8 mouse cellular contexts compared by ENCODE assay signal in the genomic region with DNA sequence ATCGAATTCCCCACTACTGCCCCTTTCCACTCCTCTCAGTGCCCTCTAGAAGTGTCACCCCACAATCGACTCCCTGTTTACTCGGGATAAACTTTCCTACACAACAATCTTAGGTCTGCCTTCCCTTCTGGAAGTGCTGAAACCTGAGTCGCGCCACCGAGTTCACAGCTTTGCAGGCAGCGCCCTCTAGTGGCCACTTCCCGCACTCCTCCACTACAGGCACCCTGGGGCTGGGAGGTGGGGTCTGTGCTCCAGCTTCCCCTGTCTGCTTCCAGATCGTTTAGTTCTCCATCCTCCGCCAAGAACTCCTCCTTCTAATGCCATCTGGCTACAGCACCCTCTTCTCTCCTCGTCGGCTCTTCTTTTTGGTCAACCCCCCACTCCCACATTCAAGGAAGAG. TPM values are rescaled to one million over a fixed set of nuclear protein-coding genes. Genes with fewer than 3 reads are reported as not detected.
DNase-seq lines count a peak whose midpoint lies in the region; ATAC-seq and TF ChIP-seq lines count a peak whose summit lies in the region.

No protein-coding gene starts in this region.

- whole genome bisulfite sequencing in forebrain, embryonic 16.5 days = 10% methylated on average over 12 of the region's 12 CpGs
- 13% methylated on average over 12 of the region's 12 CpGs for WGBS in lung, embryonic 15.5 days
- 2% methylated on average over 12 of the region's 12 CpGs for WGBS in thymus, adult 2 months

- in situ Hi-C loops in ES-E14 (cut with MboI; ENCODE audit: low sequenced_read_pairs in 2 of 2, unreplicated experiment in 2 of 2) = loop anchor here (5.0 to 25.0 kb wide), 3 partner anchors 234 to 497 kb away; no protein-coding TSS in a partner anchor

- no peaks in the 10 kb centered on the region for H3K4me1 ChIP-seq in ES-E14 (ENCODE audit: control insufficient read depth in 2 of 2, insufficient read depth in 2 of 2, low read length in 2 of 2, poor library complexity in 1 of 2)
- H3K4me1 ChIP-seq in forebrain, embryonic 16.5 days (replicated peaks; ENCODE audit: control insufficient read depth, insufficient read depth, low read length) = no peaks in the 10 kb centered on the region; the same call in 1 of the 2 replicates
- H3K4me1 ChIP-seq in lung, embryonic 15.5 days = peaks cover 4% of the 10 kb centered on the region; the same call in 1 of the 2 replicates
- H3K4me1 ChIP-seq in thymus, adult 2 months (replicated peaks; ENCODE audit: control insufficient read depth, insufficient read depth, low read length) = no peaks in the 10 kb centered on the region

- peak; percentile 75; the same call in 1 of the 2 replicates for TF ChIP-seq CTCF in thymus, adult 2 months (IDR thresholded peaks at IDR 0.05; ENCODE audit: borderline replicate concordance, control insufficient read depth, extremely low read depth, insufficient read depth, low read length, poor library complexity)

- peak overlapping the region; percentile 29 for H3K4me2 ChIP-seq in forebrain, embryonic 16.5 days (ENCODE audit: low read length)
- peak overlapping the region; percentile 47 for H3K4me2 ChIP-seq in lung, embryonic 15.5 days

- no peak overlapping the region for H3K27ac ChIP-seq in ES-E14 (ENCODE audit: insufficient read depth, low read depth, low read length, poor library complexity, severe bottlenecking)
- no peak overlapping the region for H3K27ac ChIP-seq in forebrain, embryonic 16.5 days (ENCODE audit: low read length)
- H3K27ac ChIP-seq in lung, embryonic 15.5 days = no peak overlapping the region
- no peak overlapping the region for H3K27ac ChIP-seq in thymus, adult 2 months (ENCODE audit: control insufficient read depth, insufficient read depth, low read length)

- no peaks in the 10 kb centered on the region for H3K36me3 ChIP-seq in ES-E14 (ENCODE audit: control insufficient read depth, insufficient read depth, low read length, poor library complexity, severe bottlenecking)
- H3K36me3 ChIP-seq in forebrain, embryonic 16.5 days (ENCODE audit: control insufficient read depth, insufficient read depth) = no peaks in the 10 kb centered on the region
- H3K36me3 ChIP-seq in lung, embryonic 15.5 days = no peaks in the 10 kb centered on the region
- H3K36me3 ChIP-seq in thymus, adult 2 months (ENCODE audit: control insufficient read depth, insufficient read depth, low read length) = no peaks in the 10 kb centered on the region

- no peaks in the 10 kb centered on the region for H3K27me3 ChIP-seq in forebrain, embryonic 16.5 days (replicated peaks; ENCODE audit: control insufficient read depth, insufficient read depth, low read length)
- peaks cover 4% of the 10 kb centered on the region; the same call in 1 of the 2 replicates for H3K27me3 ChIP-seq in lung, embryonic 15.5 days
- no peaks in the 10 kb centered on the region for H3K27me3 ChIP-seq in thymus, adult 2 months (ENCODE audit: control insufficient read depth, insufficient read depth, low read length)

- no peak for TF ChIP-seq POLR2A in thymus, adult 2 months (IDR thresholded peaks at IDR 0.05; ENCODE audit: control insufficient read depth, extremely low read depth, insufficient read depth, low read length, poor library complexity)

- H3K4me3 ChIP-seq in ES-E14 (ENCODE audit: insufficient read depth in 1 of 2, low read depth in 1 of 2, low read length in 2 of 2, poor library complexity in 1 of 2, severe bottlenecking in 1 of 2) = no peak overlapping the region; a peak in 1 of 4 replicates
- H3K4me3 ChIP-seq in forebrain, embryonic 16.5 days (replicated peaks; ENCODE audit: low read length) = no peak overlapping the region
- peak overlapping the region; percentile 19; the same call in 1 of the 2 replicates for H3K4me3 ChIP-seq in lung, embryonic 15.5 days
- no peak overlapping the region for H3K4me3 ChIP-seq in thymus, adult 2 months (ENCODE audit: control insufficient read depth, insufficient read depth, low read length)

- DNase-seq in ES-E14 (ENCODE audit: low read depth, low spot score) = peak; percentile 51
- DNase-seq in cerebellum, adult 11-12 months = peak; percentile 31
- peak; percentile 86 for DNase-seq in heart, postnatal 4 days
- peak; percentile 25 to 59 for DNase-seq in layer of hippocampus, adult 8-10 months (ENCODE audit: low spot score in 2 of 2)
- peak; percentile 19 for DNase-seq in ovary, adult 18-20 months (ENCODE audit: low spot score)
- DNase-seq in thymus, adult 2 months = peak; percentile 67

- no peaks in the 10 kb centered on the region for H3K9me3 ChIP-seq in ES-E14 (ENCODE audit: control insufficient read depth, insufficient read depth, low read depth, low read length)
- no peaks in the 10 kb centered on the region for H3K9me3 ChIP-seq in forebrain, embryonic 16.5 days (ENCODE audit: control insufficient read depth, low read length)
- H3K9me3 ChIP-seq in lung, embryonic 15.5 days = no peaks in the 10 kb centered on the region

- ATAC-seq in forebrain, embryonic 16.5 days = peak; percentile 86
- no peak for ATAC-seq in lung, embryonic 15.5 days (ENCODE audit: borderline replicate concordance, extremely low read depth, low FRiP score, low TSS enrichment)

- no peak overlapping the region for H3K9ac ChIP-seq in ES-E14 (ENCODE audit: insufficient read depth, low read depth, low read length, poor library complexity, severe bottlenecking)
- H3K9ac ChIP-seq in forebrain, embryonic 16.5 days (replicated peaks; ENCODE audit: low read depth, low read length) = no peak overlapping the region
- H3K9ac ChIP-seq in lung, embryonic 15.5 days = no peak overlapping the region

TF ChIP-seq in ES-E14, 5 proteins besides CTCF, POLR2A, EP300 and RAD21:
- peak; percentile 57; the same call in 1 of the 2 replicates for TF ChIP-seq ZC3H11A (IDR thresholded peaks at IDR 0.05; ENCODE audit: borderline replicate concordance, low read depth, low read length)
- TF ChIP-seq CHD2 (IDR thresholded peaks at IDR 0.05; ENCODE audit: low read depth, low read length) = no peak

RNA-seq across cellular contexts. Expression of a gene that starts 40.6 kb away (rescaled TPM):
- total RNA-seq in ES-E14 (2012; rRNA removed) = not detected in 2 replicates
- polyA plus RNA-seq in forebrain, embryonic 16.5 days (2015; fragmentation: Nextera tagmentation; extraction: Ambion mirVana) = 0.43 and 0.60 TPM in 2 replicates
- 1 to 10 TPM in 1 of 2 experiments, under 1 TPM in 1; 0.88 to 1.3 TPM for total RNA-seq in heart, postnatal 4 days (2021)
- 1 to 10 TPM in 2 of 4 experiments, under 1 TPM in 2; 0.55 to 1.3 (median 0.98) TPM for total RNA-seq in layer of hippocampus, adult 8-10 months (2022)
- polyA plus RNA-seq in lung, embryonic 15.5 days (2015; fragmentation: Nextera tagmentation; extraction: Ambion mirVana) = 0.36 and 0.50 TPM in 2 replicates
- polyA plus RNA-seq in thymus, adult 2 months (2012; rRNA removed) = 0.04 and 0.05 TPM in 2 replicates

Comparison
In these comparisons a context has a peak if more than half of its experiments do, and no peak if none do; other contexts are left out.
1. DNase-seq: peak in every context shown above with its lines; median percentile 86 in heart, postnatal 4 days; 67 in thymus, adult 2 months; 51 in ES-E14; 42 in layer of hippocampus, adult 8-10 months; 31 in cerebellum, adult 11-12 months; 19 in ovary, adult 18-20 months.